Mouse (Mus musculus) liver, embryonic 11.5 days (tissue): ENCODE results near the gene Ostn. TPM values are rescaled to one million over a fixed set of nuclear protein-coding genes. Genes with fewer than 3 reads are reported as not detected.

Experiments used
- ATAC-seq: fragments of 200-750 bp; cut with Nextera tagmentation; replicated peaks from 2 replicates; pipeline ENCODE4 v1.8.0; 2017; ENCODE audit warnings: moderate number of reproducible peaks, mild to moderate bottlenecking, moderate TSS enrichment, moderate library complexity; ENCODE audit not compliant: low FRiP score
- DNase-seq: peaks from one replicate; pipeline ENCODE4 v3.0.0-alpha.2; 2017; ENCODE audit warnings: low spot score
- H3K27ac ChIP-seq: fragments of 300-500 bp; sonication (generic); 2 replicates; pipeline ENCODE4 v1.5.1; 2014; ENCODE audit warnings: mild to moderate bottlenecking, low read depth, low read length, control low read depth
- H3K27me3 ChIP-seq: fragments of 300-500 bp; sonication (generic); replicated peaks from 2 replicates; pipeline ENCODE4 v1.6.1; 2014; ENCODE audit warnings: low read length, mixed read lengths; ENCODE audit not compliant: control insufficient read depth, insufficient read depth
- H3K36me3 ChIP-seq: fragments of 300-500 bp; sonication (generic); 2 replicates; pipeline ENCODE4 v1.6.1; 2014; ENCODE audit warnings: mild to moderate bottlenecking, low read length, moderate library complexity, mixed read lengths; ENCODE audit not compliant: control insufficient read depth, insufficient read depth
- H3K4me1 ChIP-seq: fragments of 300-500 bp; sonication (generic); replicated peaks from 2 replicates; pipeline ENCODE4 v1.6.1; 2014; ENCODE audit warnings: low read length, mixed read lengths; ENCODE audit not compliant: control insufficient read depth, insufficient read depth
- H3K4me2 ChIP-seq: fragments of 300-500 bp; sonication (generic); 2 replicates; pipeline ENCODE4 v1.6.1; 2014; ENCODE audit warnings: mild to moderate bottlenecking, control low read depth, moderate library complexity
- H3K4me3 ChIP-seq: fragments of 300-500 bp; sonication (generic); 2 replicates; pipeline ENCODE4 v1.5.1; 2014; ENCODE audit warnings: low read depth, low read length, control low read depth
- H3K9ac ChIP-seq: fragments of 300-500 bp; sonication (generic); 2 replicates; pipeline ENCODE4 v1.6.1; 2014; ENCODE audit warnings: low read depth, low read length, control low read depth
- H3K9me3 ChIP-seq: fragments of 300-500 bp; sonication (generic); 2 replicates; pipeline ENCODE4 v1.6.1; 2016; ENCODE audit warnings: low read length, inconsistent platforms, mixed read lengths; ENCODE audit not compliant: control insufficient read depth
- WGBS: fragments of 180-500 bp; shearing (Covaris S2); extraction: QIAGEN DNeasy Blood & Tissue Kit; methylation state at CpG from one replicate; pipeline ENCODE4 v1.1.7; 2014; 5-methylcytosine and 5-hydroxymethylcytosine counted together
- polyA plus RNA-seq: library from polyadenylated mRNA; unstranded; fragments of >200 nt; fragmentation: Nextera tagmentation; extraction: Ambion mirVana; gene quantifications from 2 replicates; pipeline ENCODE4 v1.2.1, GENCODE M21; 2014

Ostn gene
- polyA plus RNA-seq, 1 experiment from 2014 or later = 0.15 TPM

GRCm38 (mm10) chr16:27376556-27376955, 69.3 kb downstream of the Ostn start:
- H3K27ac ChIP-seq = no peak overlapping the region

GRCm38 (mm10) chr16:27382217-27382616, 74.9 kb downstream of the Ostn start:
- Histone ChIP-seq H3K4me2 (no peak overlapping the region), H3K27me3 (no peaks in the 10 kb centered on the region), H3K27ac (no peak overlapping the region), H3K36me3 (no peaks in the 10 kb centered on the region), H3K4me3 (no peak overlapping the region), H3K4me1 (no peaks in the 10 kb centered on the region), H3K9ac (no peak overlapping the region), H3K9me3 (no peaks in the 10 kb centered on the region)
- WGBS = 86% methylated on average over 4 of the region's 4 CpGs
- DNase-seq = no peak
- no peak for ATAC-seq

More at GRCm38 (mm10) chr16:27376556-27376955, 69.3 kb downstream of the Ostn start:
- ATAC-seq (no peak), DNase-seq (no peak)
- Histone ChIP-seq H3K4me3 (no peak overlapping the region), H3K36me3 (no peaks in the 10 kb centered on the region), H3K4me1 (no peaks in the 10 kb centered on the region), H3K4me2 (no peak overlapping the region), H3K9ac (no peak overlapping the region), H3K9me3 (no peaks in the 10 kb centered on the region), H3K27me3 (no peaks in the 10 kb centered on the region)

DNA sequence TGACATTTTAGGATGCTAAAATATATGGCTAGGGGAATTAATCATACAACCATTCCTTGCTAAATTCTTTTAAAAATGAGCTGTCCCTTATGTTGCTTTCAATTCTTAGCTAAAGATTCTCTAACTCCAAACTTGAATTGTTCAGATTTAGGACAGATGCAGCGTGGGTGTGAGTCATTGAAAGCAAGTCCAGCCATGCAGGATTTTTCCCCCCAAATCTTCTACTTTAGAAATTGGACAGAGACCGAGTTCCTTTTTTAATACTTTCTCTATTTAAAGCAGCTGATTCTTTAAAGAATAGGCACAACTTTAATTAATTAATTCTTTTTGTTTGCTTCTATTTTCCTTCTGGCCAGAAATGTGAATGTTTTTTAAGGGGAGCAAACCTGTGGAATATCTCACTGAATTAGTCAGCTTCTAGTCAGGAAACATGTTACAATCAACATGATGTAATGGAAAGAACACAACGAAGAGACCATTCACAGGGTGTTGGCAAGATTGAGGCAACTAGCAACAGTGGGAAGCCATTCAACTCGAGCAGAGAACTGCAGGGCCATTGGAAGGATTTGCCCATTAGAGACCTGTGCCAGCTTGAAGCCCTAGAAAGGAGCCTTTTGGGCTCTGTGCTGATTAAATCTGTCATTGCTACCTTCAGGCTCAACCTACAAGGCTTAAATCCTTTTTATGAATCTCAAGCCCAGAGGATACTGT, 77.8 kb downstream of the Ostn start:
- Histone ChIP-seq H3K4me3 (no peak overlapping the region), H3K9me3 (no peaks in the 10 kb centered on the region), H3K4me1 (peaks cover 7% of the 10 kb centered on the region), H3K36me3 (no peaks in the 10 kb centered on the region), H3K9ac (no peak overlapping the region), H3K27ac (no peak overlapping the region), H3K27me3 (no peaks in the 10 kb centered on the region), H3K4me2 (no peak overlapping the region)
- WGBS = 74% methylated on average over 4 of the region's 4 CpGs
- ATAC-seq = no peak
- no peak for DNase-seq

DNA sequence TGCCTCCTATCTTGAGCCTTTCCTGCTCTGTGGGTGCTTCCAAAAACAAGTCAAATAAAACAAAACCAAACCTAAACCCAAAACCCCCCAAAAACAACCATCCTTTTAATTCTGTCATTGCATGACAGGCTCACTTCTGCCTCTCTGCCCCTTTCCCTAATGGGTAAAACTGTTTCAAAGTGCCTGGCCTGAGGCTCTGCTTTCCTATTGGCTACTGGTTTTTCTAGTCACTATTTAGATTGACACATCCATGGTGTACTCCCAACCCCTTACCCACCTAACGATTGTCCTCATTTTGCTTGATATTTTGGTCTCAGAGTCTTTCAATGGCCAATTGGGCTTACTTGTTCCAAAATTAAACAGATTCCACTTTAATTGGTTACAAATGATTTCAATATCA, 78.4 kb downstream of the Ostn start:
- DNase-seq (no peak), ATAC-seq (no peak)
- Histone ChIP-seq H3K27ac (no peak overlapping the region), H3K27me3 (no peaks in the 10 kb centered on the region), H3K4me3 (no peak overlapping the region), H3K4me2 (no peak overlapping the region), H3K36me3 (no peaks in the 10 kb centered on the region), H3K4me1 (peaks cover 7% of the 10 kb centered on the region), H3K9ac (no peak overlapping the region), H3K9me3 (no peaks in the 10 kb centered on the region)
- 83% methylated on average over 1 of the region's 1 CpGs for WGBS

GRCm38 (mm10) chr16:27386850-27387407, 79.6 kb downstream of the Ostn start:
- H3K27ac ChIP-seq = no peak overlapping the region
- H3K4me2 ChIP-seq = no peak overlapping the region
- no peaks in the 10 kb centered on the region for H3K27me3 ChIP-seq
- no peak for ATAC-seq
- no peak overlapping the region for H3K4me3 ChIP-seq
- no peaks in the 10 kb centered on the region for H3K36me3 ChIP-seq
- DNase-seq = no peak
- H3K4me1 ChIP-seq = peaks cover 7% of the 10 kb centered on the region
- 63% methylated on average over 4 of the region's 4 CpGs for WGBS
- no peak overlapping the region for H3K9ac ChIP-seq
- no peaks in the 10 kb centered on the region for H3K9me3 ChIP-seq

DNA sequence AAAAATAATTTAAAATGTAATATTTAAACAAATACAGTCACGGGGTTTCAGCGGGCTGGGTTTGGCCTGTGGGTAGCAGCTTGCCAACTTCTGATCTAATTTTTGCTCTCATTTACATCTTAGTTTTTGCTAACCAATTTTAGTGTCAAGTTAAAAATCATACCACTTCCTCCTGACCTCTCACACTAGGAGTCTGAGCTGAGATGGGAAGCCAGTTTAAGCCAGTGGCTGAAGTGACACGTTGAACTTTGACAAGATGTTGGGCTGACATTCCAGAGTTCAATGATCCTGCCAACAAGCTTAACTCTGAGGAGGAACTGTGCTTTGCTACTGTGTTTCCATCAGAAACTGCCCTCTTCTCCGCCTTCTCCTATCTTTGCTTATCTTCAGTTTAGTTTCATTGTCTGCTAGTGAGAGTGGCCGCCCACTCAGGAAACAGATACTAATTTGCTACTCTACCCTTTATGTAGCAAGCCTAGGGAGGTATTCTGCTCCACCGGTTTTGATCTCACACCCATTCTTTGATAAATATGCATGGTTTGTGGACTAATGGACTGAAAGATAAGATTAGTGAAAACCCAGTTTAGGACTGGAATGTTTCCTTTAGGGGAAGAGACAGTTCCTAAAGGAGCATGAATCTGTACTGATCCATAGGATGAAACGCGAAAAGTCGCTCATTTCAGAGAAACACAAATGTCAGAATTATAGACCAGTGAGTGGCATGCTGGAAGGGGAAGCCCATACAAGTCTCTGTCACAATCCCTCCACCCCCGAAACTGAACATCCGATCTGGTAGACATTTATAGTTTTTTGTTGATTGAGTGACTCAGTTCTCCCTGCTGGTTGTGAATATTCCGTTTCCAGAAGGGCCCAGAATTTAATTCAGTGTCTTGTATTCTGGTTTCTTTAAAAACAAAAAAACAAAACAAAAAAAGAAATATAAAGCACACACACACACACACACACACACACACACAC, 80.6 kb downstream of the Ostn start:
- Histone ChIP-seq H3K27ac (peak overlapping the region; percentile 38; the same call in 1 of the 2 replicates), H3K27me3 (no peaks in the 10 kb centered on the region), H3K36me3 (no peaks in the 10 kb centered on the region), H3K9ac (peak overlapping the region; percentile 95), H3K4me1 (peaks cover 7% of the 10 kb centered on the region), H3K4me3 (peak overlapping the region; percentile 91), H3K4me2 (peak overlapping the region; percentile 77), H3K9me3 (no peaks in the 10 kb centered on the region)
- peak; percentile 34 for DNase-seq
- WGBS = 31% methylated on average over 12 of the region's 12 CpGs
- ATAC-seq = no peak

DNA sequence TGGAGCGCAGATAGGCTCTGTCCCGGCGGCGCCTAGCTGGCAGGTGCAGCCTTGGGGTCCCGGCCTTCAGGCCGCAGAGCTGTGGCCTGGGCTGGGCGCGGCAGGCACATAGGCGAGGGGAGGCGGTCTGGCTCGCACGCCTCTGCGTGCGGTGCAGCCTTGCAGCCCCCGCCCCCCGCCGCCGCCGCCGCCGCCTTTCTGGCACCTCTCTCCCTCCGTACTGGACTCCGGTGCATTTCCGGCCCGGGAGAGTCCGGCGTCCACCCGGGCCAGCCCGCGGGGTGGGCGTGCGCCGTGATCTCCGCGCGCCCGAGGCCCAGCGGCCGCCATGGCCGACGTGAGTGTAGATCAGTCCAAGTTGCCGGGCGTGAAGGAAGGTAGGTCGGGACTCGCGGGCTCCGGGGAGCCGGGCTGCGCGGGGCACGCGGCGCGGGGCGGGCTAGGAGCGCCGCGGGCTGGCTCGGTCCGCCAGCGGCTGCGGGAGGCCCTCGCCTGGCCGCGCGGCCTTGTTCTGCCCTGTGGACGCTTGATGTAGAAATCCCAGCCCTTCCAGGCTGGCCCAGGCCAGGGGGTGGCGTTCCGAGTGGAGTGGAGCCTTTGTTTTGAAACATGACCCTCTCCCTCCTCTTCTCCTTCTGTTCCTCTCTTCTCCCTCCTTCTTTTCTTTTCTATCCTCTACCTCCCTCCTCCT, 81.6 kb downstream of the Ostn start, which contains the start of gene Ccdc50:
Gene Ccdc50, plus strand, starts transcription at position 109 of the 691 bp plus-strand sequence.
- no peaks in the 10 kb centered on the region for H3K27me3 ChIP-seq
- ATAC-seq = peak; percentile 92
- no peaks in the 10 kb centered on the region for H3K36me3 ChIP-seq
- H3K4me1 ChIP-seq = peaks cover 7% of the 10 kb centered on the region
- H3K27ac ChIP-seq = peak within 1 kb of the TSS; percentile 91
- WGBS = under 1% methylated on average over 68 of the region's 69 CpGs
- H3K4me3 ChIP-seq = peak within 1 kb of the TSS; percentile 91
- H3K9me3 ChIP-seq = no peaks in the 10 kb centered on the region
- H3K9ac ChIP-seq = peak within 1 kb of the TSS; percentile 95
- DNase-seq = peak; percentile 81
- peak within 1 kb of the TSS; percentile 77 for H3K4me2 ChIP-seq
